Mouse (Mus musculus): ENCODE data around the gene Nedd9.

Nedd9 gene

DNA sequence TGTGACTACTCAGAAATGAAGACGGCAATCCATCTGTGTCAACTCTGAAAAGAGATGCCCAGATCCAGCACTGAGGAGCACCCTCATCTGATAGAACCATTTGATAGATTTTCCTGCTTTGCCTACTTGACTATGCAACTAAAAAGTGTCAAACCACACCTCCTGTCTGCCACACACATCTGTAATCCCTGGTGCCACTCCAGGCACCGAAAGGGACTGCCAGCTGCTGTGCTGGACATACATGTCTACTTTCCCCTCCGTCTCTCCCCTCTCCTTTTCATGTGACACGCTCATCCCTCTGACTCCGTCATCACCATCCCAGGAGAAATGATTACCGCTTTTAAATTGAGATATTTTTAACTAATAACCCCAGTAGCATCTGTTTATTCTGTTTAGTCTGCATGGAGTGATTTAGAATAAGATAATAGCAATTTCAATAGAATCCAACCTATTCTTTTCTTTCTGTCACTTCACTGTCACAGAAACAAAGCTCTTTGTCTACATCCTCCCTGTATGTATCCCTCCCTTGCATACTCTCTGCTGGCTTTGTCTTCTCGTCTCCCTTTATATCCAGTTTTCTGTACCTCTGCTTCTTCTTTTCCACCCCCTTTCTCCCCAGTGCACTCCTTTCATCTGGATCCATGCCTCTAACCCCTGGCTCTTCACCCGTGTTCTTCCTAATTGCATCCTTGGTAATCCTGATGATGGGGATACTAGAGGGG, 5.0 kb upstream of the Nedd9 start:
- no peak for DNase-seq (ENCODE audit: low read depth, low spot score)

DNA sequence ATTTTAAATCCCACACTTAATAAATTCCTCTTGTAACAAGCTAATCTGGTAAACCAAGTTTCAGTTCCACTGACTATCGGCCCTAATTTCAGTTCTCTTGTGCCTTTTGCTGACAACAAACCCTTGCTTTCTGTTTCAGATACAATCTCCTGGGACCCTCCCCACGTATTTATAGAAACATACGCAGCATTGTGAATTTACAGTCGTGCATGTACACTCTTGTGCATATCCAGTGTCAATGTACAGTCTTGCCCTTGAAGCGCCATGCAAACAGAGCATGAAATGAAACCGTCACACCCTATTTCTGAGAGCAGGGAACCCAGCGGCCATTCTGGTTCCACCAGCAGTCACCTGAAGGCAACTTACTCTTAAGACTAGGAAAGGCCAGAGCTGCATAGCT, 4.4 kb upstream of the Nedd9 start:
- DNase-seq (ENCODE audit: low read depth, low spot score), result no peak

DNA sequence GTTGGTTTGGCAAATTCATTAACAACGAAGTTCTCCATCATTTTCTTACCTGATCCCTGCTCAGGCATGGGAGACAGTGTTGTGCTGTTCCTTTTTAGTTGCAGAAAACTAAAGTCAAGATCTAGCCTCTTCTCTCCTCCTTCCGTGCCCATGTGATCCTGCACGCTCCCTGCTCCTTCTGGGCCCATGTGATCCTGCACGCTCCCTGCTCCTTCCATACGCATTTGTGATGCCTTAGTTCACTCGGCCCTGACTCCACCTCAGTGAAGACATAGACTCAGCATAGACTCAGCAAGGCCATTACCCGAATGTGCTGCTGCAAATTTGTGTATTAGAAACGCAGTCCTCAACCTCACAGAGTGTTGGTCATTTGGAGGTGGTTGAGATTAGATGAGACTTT, 3.1 kb upstream of the Nedd9 start:
- no peak for DNase-seq (ENCODE audit: low read depth, low spot score)

DNA sequence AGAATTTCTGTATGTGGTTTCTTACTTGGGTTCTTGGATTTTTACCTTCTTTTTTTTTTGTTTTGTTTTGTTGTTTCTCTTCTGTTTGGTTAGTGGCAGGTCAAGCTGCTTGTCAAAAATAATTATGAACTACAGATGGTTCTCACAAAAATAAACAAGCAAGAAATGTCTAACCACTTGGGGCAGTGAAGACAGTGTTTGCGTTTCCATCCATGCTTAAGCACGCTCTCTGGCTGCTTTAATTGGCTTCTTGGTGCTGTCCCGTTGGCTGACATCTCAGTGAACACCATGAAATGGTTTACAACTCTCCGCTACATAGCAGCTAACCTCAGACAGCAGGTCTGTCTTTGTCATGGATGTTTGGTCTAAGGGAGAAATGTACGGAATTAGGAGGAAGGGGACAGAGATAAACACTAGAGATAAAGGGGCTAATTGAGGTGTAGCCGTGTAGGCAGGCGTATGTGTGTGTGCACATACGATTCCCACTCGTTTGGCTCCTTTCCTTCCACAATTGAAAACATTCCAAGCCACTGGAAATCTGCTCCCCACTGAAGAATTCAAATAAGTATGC, 2.6 kb upstream of the Nedd9 start:
- DNase-seq (ENCODE audit: low read depth, low spot score), result no peak

DNA sequence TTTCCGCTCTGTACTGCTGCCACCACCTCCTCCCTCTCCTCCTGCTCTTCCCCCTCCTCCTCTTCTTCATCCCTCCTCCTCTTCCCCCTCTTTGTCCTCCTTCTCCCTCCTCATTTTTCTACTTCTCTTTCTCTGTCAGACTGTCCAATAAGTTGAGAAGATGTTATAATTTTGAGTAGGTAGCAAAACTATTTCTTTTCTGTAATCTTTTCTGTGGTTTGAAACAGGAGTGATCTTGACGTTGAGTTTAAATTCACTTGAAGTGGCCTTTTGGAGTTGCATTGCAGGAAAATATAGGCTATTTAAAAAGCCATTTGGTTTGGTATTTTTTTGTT, 214 bp upstream of the Nedd9 start:
- DNase-seq (ENCODE audit: low read depth, low spot score), result no peak

DNA sequence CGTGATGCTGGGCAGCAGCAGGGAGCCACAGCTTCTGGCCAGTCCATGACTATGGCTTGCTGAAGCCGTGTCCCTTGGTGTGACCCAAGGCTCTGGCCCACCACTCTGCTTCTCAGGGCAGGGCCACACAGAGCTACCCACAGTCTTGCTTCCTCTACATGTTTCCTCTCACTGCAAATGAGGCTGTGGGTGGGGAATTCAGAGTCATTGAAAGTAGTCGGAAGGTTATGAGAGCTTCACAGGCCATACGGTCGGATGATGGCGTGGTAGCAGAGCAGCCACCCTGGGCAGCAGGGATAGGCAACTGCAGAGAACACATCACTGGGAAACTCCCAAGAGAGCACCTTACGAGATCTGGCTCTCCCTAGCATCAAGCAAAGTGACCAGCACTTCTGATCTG, 3.2 kb downstream of the Nedd9 start:
- no peak for DNase-seq (ENCODE audit: low read depth, low spot score)

DNA sequence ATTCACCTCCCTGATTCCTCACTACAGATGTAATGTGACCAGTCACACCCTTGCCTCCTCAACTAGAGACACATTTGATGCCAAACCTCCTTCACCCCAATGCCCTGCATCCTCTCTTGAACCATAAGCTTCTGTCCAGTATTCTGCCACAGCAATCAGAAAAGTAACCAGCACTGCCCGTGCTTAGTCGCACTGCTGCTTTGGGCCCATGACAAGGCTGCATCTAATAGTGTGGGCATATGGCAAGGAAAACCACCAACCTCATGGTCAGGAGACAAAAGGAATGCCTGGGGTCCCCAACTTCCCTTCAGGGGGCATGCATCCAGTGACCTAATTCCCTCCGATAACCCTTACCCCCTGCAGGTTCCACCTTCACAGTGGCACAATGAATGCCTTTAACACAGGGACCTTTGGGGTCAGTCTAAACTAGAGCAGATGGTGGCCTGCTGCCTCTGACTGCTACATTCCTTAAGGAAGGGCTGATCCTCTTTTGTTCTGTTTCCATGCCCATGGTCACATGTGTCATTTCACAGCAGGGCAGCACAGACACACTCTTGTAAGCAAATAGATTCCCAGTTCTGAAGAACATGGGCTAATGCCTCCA, 4.7 kb downstream of the Nedd9 start:
- no peak for DNase-seq (ENCODE audit: low read depth, low spot score)

DNA sequence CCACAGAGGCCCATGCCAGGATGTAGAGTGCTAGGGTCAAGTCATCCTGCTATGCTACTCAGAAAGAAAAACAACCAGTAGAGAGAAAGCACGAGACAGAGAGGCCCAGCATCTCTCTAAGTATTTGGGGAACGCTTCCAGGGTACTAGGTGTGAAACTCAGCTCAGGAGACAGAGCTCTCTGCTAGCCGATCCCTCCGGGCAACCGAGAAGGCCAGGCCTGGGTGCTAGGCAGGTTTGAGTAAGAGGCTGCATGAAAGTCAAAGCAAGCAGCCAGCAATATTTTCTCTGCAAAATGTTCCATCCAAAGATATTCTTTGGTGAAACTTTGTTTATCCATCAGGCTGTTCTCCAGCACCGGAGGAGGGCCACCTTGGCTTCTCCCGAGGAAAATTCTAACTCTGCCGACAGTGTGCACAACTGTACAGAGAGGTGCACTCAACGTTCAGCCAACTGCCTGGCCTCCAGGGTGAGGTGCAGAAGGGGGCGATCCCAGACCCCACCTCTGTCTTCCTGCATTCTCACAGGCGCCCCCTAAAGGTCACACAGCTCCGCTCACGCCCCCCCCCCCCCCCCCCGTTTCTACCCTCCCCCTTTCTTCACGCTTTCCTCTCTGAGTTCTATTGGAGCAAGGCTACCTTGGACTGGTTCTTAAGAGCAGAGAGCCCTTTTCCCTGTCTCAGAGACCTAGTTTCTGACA, 7.3 kb downstream of the Nedd9 start:
- no peak for DNase-seq (ENCODE audit: low read depth, low spot score)

DNA sequence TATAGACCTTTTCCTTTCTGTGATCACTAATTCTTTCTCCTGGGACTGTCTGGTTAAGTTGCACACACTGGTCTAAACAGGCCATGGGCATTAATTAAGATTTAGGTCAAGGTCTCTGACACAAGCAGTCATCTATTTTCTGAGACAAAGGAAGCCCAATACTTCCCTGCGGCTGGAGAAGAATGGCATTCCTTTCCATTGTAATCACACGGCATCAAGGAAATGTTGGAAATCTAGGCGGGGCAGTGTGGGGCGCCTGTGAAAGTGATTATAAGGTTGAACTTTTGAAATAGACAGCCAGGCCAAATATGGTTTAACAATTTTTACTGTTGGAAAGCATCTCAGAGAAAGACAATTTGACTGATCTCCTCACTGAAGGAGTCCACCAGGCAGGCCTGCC, 10.9 kb downstream of the Nedd9 start:
- no peak for DNase-seq (ENCODE audit: low read depth, low spot score)

DNA sequence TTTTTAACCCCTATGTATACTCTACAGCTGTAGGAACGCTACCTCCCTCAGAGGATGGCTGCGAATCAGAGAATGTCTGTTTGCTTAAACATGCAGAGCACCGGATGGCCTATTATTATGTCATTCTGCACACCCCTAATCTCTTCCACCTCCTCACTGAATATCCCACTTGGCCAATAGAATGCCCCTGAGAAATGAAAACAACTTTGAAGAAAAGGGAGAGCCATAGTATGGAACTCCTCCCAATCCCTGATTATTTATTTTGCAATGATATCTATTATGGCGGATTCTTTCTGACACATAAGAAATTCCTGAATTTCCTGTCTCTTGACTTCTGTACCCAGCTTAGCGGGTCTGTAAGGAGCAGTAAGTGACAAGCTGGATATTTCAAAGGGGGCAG, 12.8 kb downstream of the Nedd9 start:
- DNase-seq (ENCODE audit: low read depth, low spot score), result no peak

DNA sequence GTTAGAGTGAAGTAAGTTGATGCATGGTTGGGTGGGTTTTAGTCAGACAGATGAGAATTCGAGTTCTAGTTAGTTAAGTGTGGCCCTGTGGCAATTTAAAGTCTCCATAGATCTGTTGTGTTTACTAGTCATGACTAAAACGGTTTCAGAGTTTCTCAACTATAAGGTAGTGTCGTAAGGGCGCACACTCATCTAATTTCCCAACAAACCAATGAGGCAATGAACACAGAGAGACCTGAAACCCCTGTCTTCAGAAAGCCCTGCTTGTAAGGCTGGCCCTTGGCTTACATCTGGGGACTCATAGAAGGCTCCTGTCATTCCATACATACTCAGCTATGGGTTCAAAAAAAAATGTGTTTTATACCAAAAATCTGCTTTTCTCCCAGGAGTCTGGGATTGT, 13.7 kb downstream of the Nedd9 start:
- DNase-seq (ENCODE audit: low read depth, low spot score), result no peak

DNA sequence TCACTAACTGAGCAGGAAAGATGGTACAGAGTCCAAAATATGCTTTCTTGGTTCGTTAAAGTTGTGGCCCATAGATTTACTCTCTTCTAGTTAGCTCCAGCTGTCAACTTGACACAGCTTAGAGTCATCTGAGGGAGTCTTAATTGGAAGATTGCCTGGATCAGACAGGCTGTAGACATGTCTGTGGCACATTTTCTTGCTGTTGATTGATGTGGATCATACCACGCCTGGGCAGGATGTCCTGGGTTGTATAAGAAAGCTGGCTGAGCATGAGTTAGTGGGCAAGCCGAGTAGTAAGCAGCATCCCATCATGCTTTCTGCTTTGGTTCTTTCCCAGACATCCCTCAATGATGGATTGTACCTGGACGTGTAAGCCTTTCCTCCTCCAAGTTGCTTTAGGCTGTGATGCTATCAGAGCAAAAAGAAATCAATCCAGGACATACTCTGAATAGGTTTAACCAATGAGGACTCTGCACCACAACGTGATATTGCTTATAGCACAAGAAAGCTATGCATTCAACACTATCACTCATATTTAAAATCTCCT, 14.2 kb downstream of the Nedd9 start:
- no peak for DNase-seq (ENCODE audit: low read depth, low spot score)

DNA sequence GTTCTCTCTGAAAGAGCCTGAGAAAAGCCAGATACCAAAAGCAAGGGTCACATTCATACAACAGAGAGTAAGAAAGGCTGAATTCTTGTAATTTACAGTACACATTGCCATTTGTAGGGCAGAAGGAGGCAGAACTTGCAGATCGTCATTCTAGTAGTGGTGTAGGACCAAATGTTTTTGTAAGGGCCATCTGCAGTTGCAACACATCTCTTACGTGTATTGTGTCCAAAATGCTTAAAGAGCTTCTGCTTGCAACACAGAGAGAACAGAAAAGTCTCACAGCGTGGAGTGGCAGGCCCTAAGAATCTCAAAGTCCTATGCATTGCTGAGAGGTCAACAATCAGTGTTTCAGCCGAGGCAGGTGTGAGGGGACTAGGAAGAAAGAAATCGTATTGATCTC, 18.9 kb downstream of the Nedd9 start:
- DNase-seq (ENCODE audit: low read depth, low spot score), result no peak

DNA sequence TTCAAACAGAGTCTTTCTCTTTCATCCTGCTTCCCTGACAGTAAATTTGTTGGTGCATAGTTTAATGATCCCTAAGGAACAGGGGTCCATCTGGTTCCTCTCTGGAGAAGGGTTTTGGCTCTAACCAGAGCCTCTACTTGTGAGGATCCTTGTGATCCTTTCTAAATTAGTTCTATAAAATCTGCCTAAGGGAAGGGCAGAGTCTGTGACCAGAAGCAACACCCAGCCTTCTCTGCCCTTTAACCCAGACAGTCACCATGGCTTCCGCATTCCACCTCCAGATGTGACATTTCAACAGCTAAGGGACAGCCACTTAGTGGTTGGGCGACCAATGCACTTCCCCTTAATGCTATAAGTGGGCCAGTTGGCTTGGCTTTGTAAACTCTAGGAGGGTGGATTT, 20.1 kb downstream of the Nedd9 start:
- no peak for DNase-seq (ENCODE audit: low read depth, low spot score)

DNA sequence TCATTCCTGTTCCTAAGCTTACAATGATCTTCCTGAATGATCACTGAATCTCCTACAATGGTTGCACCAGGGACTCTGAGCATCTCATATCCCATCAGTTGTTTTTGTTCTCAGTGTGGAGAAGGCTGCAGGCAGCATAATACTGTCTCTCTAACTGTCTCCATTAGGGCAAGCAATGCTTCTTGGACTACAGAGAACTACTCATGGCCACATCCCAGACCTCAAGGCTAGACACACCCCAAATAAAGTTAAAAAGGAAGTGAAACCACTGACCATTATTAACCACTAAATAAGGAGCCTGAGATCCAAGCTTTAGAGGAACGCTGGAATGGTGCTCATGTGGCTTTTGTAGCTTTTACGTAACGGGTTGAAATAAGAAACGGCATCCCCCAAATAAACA, 20.5 kb downstream of the Nedd9 start:
- no peak for DNase-seq (ENCODE audit: low read depth, low spot score)

DNA sequence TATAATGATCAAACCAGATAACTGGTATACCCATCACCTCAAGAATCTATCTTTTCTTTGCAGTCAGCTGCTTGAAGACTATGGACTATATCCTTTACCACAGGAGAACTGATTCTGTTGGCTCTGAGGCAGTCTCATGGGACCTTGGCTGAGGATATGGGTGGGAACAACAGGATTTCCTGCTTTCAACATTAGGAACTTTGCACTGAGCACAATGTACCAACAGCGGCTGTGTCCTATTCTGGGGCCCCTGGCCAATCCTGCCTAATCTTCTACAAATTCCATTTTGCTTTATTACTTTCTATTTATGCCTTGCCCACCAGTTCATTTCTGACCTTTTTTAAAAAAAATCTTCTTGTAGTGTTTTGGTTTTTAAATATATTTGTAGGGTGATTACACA, 21.0 kb downstream of the Nedd9 start:
- DNase-seq (ENCODE audit: low read depth, low spot score), result no peak

DNA sequence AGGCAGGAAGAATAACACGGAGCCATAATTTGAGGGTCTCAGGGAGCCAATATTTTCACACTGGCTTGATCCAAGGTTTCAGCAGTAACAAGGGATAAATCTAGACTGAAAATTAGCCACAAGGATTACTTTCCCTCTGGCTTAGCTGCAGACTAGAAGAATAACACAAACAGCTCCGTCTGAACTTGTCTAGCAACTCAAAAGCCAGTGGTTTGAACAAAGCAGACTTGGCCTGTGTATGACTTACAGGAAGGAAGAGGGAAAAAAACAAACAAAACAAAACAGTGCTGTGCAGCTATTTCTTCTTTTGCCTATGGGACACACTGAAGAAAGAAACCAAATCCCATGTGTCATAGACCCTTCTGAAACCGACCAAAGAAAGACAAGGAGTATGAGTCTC, 25.7 kb downstream of the Nedd9 start:
- no peak for DNase-seq (ENCODE audit: low read depth, low spot score)

DNA sequence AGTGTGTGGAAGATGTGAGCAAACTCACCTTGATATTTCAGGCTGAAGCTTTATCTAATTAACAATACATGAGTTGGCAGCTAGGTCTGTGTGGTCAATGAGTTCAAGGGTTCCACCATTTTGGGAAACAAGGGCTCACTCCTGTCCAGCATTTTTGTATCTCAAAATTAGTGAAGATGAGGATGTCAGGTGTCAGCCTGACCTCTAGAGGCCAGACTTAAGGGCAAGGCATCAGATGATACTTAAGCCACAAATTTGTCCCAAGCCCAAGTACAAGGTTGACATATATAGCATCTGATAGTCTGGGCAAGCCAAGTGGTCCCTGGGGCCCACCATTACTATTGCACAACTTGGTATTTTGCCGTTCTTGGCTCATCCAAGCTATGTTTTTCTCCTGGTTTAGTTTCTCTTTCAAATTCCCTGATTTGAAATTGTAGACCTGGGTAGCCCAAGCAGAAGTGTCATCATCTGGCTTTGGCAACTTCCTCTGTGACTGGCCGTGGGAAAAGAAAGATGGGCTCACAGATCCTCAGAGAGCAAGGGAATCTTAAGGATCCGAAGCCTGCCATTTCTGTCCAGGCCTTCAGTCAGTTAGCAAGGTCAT, 27.4 kb downstream of the Nedd9 start:
- DNase-seq (ENCODE audit: low read depth, low spot score), result no peak

DNA sequence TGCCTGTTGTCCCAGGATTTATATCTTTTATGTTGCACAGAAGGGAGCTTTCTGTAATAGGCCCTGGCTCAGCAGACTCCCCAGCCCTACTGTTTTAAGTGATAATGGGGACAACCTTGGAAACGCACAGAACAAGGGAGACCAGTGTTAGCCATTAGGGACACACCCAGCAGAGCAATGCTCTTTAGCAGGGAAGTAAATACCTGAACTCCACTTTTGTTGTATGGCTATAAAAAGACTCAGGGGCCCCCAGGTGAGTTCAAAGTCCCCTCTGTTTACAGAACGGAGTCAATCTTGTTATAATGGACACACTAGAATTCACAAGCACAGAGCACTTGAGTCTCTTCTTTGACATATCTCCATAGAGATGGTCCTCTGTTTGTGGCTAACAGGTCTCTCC, 28.5 kb downstream of the Nedd9 start:
- peak; percentile 42 for DNase-seq (ENCODE audit: low read depth, low spot score)

DNA sequence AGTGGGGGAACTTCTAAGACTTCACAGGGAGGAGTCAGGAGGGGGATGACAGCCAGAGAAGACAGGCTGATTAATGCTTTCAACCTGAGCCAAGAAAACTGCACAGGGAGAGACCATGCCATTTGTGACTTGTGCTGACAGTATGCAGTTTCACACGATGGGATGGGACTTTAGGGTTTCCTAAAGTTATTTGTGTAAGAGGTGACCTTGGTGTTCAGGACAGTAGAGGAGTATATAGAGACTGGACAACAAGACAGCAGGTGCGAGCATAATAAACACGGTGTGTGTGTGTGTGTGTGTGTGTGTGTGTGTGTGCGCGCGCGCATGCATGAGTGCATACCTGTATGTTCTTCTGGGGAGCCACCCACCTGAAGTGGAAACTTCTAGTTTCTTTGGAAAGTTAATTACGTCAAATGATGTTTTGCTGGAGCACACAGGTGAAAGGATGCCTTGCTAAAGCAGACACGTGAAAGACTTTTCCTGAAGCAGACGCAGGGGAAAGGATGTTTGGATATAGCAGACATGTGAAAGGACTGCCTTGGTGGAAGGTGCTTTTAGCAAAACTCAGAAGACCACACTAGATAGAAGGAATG, 29.3 kb downstream of the Nedd9 start:
- DNase-seq (ENCODE audit: low read depth, low spot score), result no peak

DNA sequence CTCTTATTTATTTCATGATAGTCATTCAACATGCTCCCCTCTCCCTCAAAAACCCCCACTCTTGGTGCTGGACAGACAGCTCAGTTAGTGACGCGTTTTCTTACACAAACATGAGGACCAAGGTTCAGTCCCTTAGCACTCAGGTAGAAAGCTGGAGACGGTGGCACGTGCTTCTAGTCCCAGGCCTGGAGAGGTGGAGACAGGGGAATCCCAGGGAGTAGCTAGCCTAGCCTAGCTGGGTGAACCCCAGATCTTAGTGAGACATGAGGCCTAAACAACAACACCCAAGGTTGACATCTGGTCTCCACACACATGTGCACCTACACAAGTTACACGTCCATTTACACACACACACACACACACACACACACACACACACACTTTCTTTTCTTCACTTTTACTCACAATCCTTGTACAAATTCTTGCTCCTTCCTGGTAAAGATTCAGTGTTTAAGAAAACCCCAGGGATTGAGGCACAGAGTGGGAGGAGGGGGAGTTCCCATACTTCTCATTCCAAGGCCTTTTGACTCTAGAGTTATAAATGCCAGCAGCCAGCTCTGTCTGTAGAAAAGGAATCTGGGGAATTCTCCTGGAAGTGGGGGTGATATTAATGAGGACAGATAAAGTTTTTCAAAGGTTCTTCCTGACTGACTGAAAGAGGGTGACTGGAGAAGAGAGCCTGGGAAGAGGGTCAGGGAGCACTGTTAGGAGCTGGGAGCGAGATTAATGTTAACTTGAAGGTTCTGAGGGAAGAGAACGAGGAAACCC, 29.9 kb downstream of the Nedd9 start:
- DNase-seq (ENCODE audit: low read depth, low spot score), result no peak

Measured in WW6 (cell line).